Mouse (Mus musculus) midbrain, embryonic 14.5 days (tissue): ENCODE measurements around the gene Srp72. TPM values are rescaled to one million over a fixed set of nuclear protein-coding genes. Genes with fewer than 3 reads are reported as not detected.
"Not testable (repeated sequence)": the region's sequence is repeated elsewhere in the genome, so short reads cannot be mapped to it uniquely, and the experiment has no call there.

Experiments
- ATAC-seq: fragments of 200-750 bp; cut with Nextera tagmentation; 2 replicates; pipeline ENCODE4 v1.8.0; 2017; ENCODE audit warnings: moderate number of reproducible peaks, moderate library complexity; ENCODE audit not compliant: low FRiP score, low TSS enrichment
- DNase-seq: peaks from one replicate; pipeline ENCODE4 v3.0.0-alpha.2; 2015
- H3K27ac ChIP-seq: fragments of 300-500 bp; sonication (generic); replicated peaks from 2 replicates; pipeline ENCODE4 v1.5.1; 2014; ENCODE audit warnings: mild to moderate bottlenecking, low read depth, low read length, moderate library complexity
- H3K27me3 ChIP-seq: fragments of 300-500 bp; sonication (generic); 2 replicates; pipeline ENCODE4 v1.6.1; 2014; ENCODE audit warnings: low read length, control low read depth, mixed read lengths; ENCODE audit not compliant: control insufficient read depth, insufficient read depth
- H3K36me3 ChIP-seq: fragments of 300-500 bp; sonication (generic); 2 replicates; pipeline ENCODE4 v1.6.1; 2014; ENCODE audit warnings: low read length, control low read depth; ENCODE audit not compliant: control insufficient read depth, insufficient read depth
- H3K4me1 ChIP-seq: fragments of 300-500 bp; sonication (generic); 2 replicates; pipeline ENCODE4 v1.6.1; 2014; ENCODE audit warnings: mild to moderate bottlenecking, antibody characterized with exemption, low read length, control low read depth; ENCODE audit not compliant: control insufficient read depth, insufficient read depth
- H3K4me2 ChIP-seq: fragments of 300-500 bp; sonication (generic); 2 replicates; pipeline ENCODE4 v1.6.1; 2014; ENCODE audit warnings: mild to moderate bottlenecking, low read length, moderate library complexity
- H3K4me3 ChIP-seq: fragments of 300-500 bp; sonication (generic); replicated peaks from 2 replicates; pipeline ENCODE4 v1.5.1; 2014; ENCODE audit warnings: low read depth, low read length
- H3K9ac ChIP-seq: fragments of 300-500 bp; sonication (generic); replicated peaks from 2 replicates; pipeline ENCODE4 v1.6.1; 2014; ENCODE audit warnings: mild to moderate bottlenecking, low read length, moderate library complexity
- H3K9me3 ChIP-seq: fragments of 300-500 bp; sonication (generic); 2 replicates; pipeline ENCODE4 v1.6.1; 2016; ENCODE audit warnings: low read length, control low read depth, mixed read lengths; ENCODE audit not compliant: control insufficient read depth
- WGBS: fragments of 180-500 bp; shearing (Covaris S2); extraction: QIAGEN DNeasy Blood & Tissue Kit; methylation state at CpG from one replicate; pipeline ENCODE4 v1.1.7; 2014; 5-methylcytosine and 5-hydroxymethylcytosine counted together
- polyA plus RNA-seq: library from polyadenylated mRNA; unstranded; fragments of >200 nt; fragmentation: Nextera tagmentation; extraction: Ambion mirVana; gene quantifications from 2 replicates; pipeline ENCODE4 v1.2.1, GENCODE M21; 2014

Srp72 gene
- polyA plus RNA-seq, 1 experiment from 2014 or later = 99.6 TPM

GRCm38 (mm10) chr5:77015544-77016482 is 41.3 kb downstream of the Srp72 start, which contains the start of gene Thegl:
Gene Thegl (plus strand): TSS chr5:77016023.
- ATAC-seq (peak; percentile 96), DNase-seq (peak; percentile 91)
- Histone ChIP-seq H3K4me3 (peak within 1 kb of the TSS; percentile 52), H3K27ac (no peak within 1 kb of the TSS), H3K4me1 (no peaks in the 10 kb centered on the region), H3K9ac (peak within 1 kb of the TSS; percentile 34; the same call in 1 of the 2 replicates), H3K4me2 (peak within 1 kb of the TSS; percentile 78), H3K27me3 (0 out of 2 replicates have a peak, but pooled peaks cover 4% of the 10 kb centered on the region), H3K36me3 (no peaks in the 10 kb centered on the region), H3K9me3 (no peaks in the 10 kb centered on the region)
- 8% methylated on average over 57 of the region's 57 CpGs for WGBS

DNA sequence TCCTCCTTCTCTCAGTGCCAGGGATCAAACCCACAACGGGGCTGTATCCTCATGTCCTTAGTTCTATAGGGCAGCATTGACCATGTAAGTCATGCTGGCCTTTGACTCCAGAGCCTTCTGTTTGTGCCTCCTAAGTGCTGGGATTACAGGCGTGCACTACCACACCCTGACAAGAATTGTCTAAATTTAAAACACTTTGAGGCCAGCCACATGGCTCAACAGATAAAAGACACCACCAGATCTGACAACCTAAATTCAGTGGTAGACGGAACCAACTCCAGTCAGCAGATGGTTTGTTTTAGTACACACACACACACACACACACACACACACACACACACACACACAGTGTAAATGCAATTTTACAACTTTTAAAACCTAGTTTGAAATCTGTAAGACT is 53.6 kb downstream of the Srp72 start:
- Histone ChIP-seq H3K27me3 (no peaks in the 10 kb centered on the region), H3K9me3 (no peaks in the 10 kb centered on the region), H3K4me2 (no peak overlapping the region), H3K4me1 (no peaks in the 10 kb centered on the region), H3K27ac (no peak overlapping the region), H3K9ac (no peak overlapping the region), H3K36me3 (no peaks in the 10 kb centered on the region), H3K4me3 (no peak overlapping the region)
- ATAC-seq = no peak
- WGBS = 81% methylated on average over 3 of the region's 3 CpGs
- DNase-seq = no peak

DNA sequence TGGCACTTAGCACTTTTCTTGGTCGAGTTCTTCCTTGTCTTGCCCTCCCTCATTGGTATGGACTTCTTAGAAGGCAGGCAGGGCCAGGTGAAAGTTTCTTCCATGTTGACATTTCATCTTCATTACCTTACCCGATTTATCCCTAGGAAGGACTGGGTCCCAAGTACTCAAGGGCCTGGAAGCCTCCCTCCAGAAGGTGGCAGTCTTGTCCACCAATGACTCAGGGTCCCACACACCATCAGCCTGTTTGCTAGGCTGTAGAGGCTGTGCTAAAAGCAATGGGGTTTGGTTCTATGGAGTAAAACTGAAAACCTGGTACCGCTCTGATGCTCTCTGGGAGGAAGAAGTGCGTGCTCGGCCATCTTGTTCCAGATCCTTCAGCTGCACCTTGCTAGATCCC is 55.3 kb downstream of the Srp72 start:
- Histone ChIP-seq H3K27ac (no peak overlapping the region), H3K4me1 (no peaks in the 10 kb centered on the region), H3K9ac (no peak overlapping the region), H3K9me3 (no peaks in the 10 kb centered on the region), H3K4me2 (no peak overlapping the region), H3K27me3 (no peaks in the 10 kb centered on the region), H3K4me3 (no peak overlapping the region), H3K36me3 (no peaks in the 10 kb centered on the region)
- 81% methylated on average over 5 of the region's 5 CpGs for WGBS
- no peak for ATAC-seq
- DNase-seq = peak; percentile 25

DNA sequence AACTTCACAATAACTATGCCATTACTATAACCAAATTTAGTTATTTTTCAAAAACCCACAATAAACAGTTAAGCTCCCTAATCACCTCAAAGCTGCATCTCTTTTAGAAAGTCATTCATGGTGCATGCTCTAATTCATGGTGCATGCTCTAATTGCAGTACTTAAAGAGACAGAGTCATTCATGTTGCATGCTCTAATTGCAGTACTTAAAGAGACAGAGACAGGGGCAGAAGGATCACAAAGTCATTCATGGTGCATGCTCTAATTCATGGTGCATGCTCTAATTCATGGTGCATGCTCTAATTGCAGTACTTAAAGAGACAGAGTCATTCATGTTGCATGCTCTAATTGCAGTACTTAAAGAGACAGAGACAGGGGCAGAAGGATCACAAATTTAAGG is 60.6 kb downstream of the Srp72 start:
- H3K9ac ChIP-seq, ATAC-seq, H3K4me3 ChIP-seq, H3K9me3 ChIP-seq, H3K27me3 ChIP-seq, H3K4me1 ChIP-seq, H3K27ac ChIP-seq, DNase-seq, H3K36me3 ChIP-seq, H3K4me2 ChIP-seq: not testable (repeated sequence)

DNA sequence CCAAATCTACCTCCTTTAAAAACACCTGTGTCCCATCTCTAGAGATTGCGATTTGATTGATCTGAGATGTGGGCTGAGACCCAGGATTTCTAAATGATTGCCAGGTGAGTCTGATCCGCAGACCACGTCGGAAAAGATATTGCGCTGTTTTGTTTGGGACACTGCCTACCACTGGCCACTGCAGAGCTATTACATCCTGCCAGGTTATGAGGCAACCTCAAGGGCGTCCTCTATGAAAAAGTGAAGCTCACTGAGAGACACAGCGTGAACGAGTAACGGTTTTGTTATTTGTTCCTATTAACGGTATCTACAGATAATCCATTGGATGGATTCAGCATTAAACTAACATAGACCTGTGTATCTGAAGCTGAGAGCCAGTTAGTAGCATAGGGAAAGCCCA is 64.0 kb downstream of the Srp72 start:
- ATAC-seq = no peak
- Histone ChIP-seq H3K4me3 (no peak overlapping the region), H3K36me3 (no peaks in the 10 kb centered on the region), H3K27ac (no peak overlapping the region), H3K9me3 (no peaks in the 10 kb centered on the region), H3K9ac (no peak overlapping the region), H3K4me2 (no peak overlapping the region), H3K27me3 (no peaks in the 10 kb centered on the region), H3K4me1 (no peaks in the 10 kb centered on the region)
- no peak for DNase-seq
- 90% methylated on average over 10 of the region's 10 CpGs for WGBS

GRCm38 (mm10) chr5:77039391-77039790 is 64.9 kb downstream of the Srp72 start:
- no peak overlapping the region for H3K4me2 ChIP-seq
- no peaks in the 10 kb centered on the region for H3K4me1 ChIP-seq
- H3K36me3 ChIP-seq = no peaks in the 10 kb centered on the region
- H3K27me3 ChIP-seq = no peaks in the 10 kb centered on the region
- ATAC-seq (no peak), DNase-seq (no peak)
- no peak overlapping the region for H3K9ac ChIP-seq
- no peaks in the 10 kb centered on the region for H3K9me3 ChIP-seq
- no peak overlapping the region for H3K4me3 ChIP-seq
- H3K27ac ChIP-seq = no peak overlapping the region

- no peak for DNase-seq
- Histone ChIP-seq H3K4me3 (no peak overlapping the region), H3K4me2 (no peak overlapping the region), H3K36me3 (no peaks in the 10 kb centered on the region), H3K9ac (no peak overlapping the region), H3K4me1 (no peaks in the 10 kb centered on the region), H3K27ac (no peak overlapping the region), H3K27me3 (no peaks in the 10 kb centered on the region), H3K9me3 (no peaks in the 10 kb centered on the region)
- WGBS = 80% methylated on average over 5 of the region's 5 CpGs
- no peak for ATAC-seq
Observed at GRCm38 (mm10) chr5:77044362-77044761, 69.9 kb downstream of the Srp72 start.
